Mouse (Mus musculus) liver, postnatal 0 days (tissue): Measurements from ENCODE around the gene Prss34.

Experiments
- CTCF ChIP-seq: sonication (generic); IDR thresholded peaks from 2 replicates; pipeline ENCODE4 v1.5.1; 2016; ENCODE audit warnings: antibody characterized with exemption, low read depth
- EP300 ChIP-seq: IDR thresholded peaks from 2 replicates; pipeline ENCODE4 v1.6.1; 2016; ENCODE audit warnings: antibody characterized with exemption, low read depth, mild to moderate bottlenecking

DNA sequence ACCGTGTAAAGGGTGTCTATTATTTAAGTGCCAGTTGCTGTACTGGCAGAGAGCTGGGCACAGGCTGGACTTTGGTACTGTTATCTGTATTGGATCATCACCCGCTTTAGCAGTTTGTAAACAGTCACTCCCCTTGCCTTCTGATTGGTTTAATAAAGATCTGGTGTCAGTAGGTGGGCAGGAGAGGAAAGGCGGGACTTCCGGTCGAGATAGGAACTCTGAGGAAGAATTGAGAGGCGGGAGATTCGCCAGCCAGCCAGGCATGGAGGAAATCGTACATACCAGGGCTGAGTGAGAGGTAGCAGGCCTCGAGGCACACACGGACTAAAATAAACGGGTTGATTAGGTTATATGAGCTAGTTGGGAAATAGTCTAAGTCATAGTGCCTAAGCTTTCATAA is 16.1 kb upstream of the Prss34 start:
- peak; percentile 49; the same call in 1 of the 2 replicates for TF ChIP-seq EP300
- no peak for TF ChIP-seq CTCF
